Mouse (Mus musculus) urinary bladder, postnatal 25 days (tissue): ENCODE measurements around the gene Nfic.

Experiments used
- DNase-seq: peaks from one replicate; pipeline ENCODE4 v3.0.0; 2022; ENCODE audit warnings: low spot score

Gene Nfic

DNA sequence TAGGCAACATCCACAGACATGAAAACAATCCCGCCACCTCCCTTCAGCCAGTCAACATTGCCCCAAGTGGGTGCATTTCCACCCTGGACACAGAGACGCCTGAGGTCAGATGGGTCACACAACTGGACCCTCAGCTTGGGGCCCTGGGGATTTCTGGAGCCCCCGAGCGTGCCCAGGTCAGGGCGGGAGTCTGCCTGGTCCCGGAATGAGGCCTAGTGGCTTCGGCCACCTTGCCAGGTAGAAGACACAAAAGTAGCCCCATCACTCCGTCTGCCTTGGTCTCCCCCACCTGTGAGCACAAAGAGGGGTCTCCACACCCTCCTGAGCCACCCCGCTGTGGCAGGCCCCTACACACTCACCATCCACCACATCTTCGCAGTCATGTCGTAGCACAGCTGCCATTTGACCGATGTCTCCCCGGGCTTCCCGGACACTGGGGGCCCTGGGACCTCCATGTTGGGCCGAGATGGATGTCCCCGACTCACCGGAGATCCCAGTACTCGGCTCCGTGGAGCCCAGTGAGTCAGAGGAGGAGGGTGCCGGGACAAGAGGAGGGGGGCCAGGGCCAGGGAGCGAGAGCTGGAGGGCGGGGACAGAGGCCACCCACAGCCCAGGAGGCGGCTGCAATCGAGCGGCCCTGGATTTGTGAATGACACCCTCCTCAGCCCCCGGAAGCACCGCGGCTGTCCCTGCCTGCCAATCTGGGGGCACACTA is at the start of gene Nfic:
Gene Nfic (minus strand): TSS at position 455 of the 715 bp plus-strand sequence.
- no peak for DNase-seq

- peak; percentile 94 for DNase-seq
Observed at GRCm38 (mm10) chr10:81502658-81503057, 47.2 kb upstream of the Nfic start.

- DNase-seq, result no peak
Observed at GRCm38 (mm10) chr10:81501863-81502262, 46.4 kb upstream of the Nfic start.

- no peak for DNase-seq
Observed at GRCm38 (mm10) chr10:81500032-81500431, 44.6 kb upstream of the Nfic start, which contains the start of gene S1pr4. Gene S1pr4 (minus strand): TSS chr10:81500132.

GRCm38 (mm10) chr10:81499250-81499901 is 43.9 kb upstream of the Nfic start:
- no peak for DNase-seq

- DNase-seq, result no peak
Observed at GRCm38 (mm10) chr10:81498316-81499249, 43.1 kb upstream of the Nfic start.

DNA sequence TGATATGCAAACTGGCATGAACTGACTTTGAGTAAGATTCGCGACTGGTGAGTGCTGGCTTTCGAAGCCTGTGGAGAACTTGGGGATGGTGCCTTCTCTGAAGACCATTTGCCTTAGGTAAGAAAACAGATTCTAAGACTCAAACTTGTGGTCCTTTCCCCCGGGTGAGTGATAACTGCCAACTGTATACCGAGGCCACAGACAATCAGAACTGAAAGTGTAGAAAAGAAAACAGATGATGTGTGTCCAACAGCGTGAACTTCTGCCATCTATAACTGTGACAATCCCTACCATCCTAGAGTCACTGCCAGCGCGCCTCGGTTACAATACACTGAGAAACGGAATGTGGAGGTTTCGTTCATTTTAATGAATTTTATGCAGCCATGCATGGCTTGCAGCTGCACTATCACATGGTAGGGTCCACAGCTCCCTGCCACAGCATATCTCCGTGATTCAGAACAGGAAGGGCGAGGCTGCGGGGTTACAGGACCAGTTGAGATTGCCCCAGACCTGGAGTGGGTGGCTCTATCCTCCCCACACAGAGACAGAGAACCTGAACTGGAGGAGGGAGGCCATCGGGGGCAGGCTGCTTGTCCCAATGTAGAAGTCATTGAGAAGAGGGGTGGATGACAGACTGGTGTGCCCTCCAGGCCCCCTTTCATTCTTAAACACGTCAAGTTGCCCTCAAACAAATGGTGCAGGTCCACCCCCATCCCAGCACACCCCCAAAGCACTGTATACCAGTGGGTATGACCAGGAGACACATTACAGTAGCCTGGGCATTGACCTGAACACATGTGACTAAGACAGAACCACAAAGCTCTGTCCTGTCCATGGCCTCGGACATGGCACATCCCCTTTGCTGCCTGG is 42.2 kb upstream of the Nfic start:
- no peak for DNase-seq

DNA sequence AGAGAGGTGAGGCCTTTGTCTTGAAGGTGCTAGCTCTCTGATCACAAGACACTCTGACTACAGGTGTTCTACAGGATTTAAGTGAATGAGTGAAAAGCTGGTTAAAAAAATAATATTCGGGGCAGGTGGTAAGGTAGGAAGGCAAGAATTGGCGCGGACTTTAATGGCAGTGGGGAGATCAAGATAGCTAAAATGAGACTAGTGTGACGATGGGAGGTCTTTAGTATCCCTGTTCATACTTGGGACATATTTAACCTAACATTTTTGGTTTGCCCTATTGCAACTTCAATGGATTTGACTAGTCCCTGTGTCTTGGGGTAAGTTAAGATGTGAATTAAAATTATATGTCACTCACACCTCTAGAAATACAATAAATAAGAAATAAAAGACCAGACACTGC is 41.5 kb upstream of the Nfic start:
- DNase-seq, result no peak

- DNase-seq, result peak; percentile 95
Observed at GRCm38 (mm10) chr10:81496264-81496901, 40.9 kb upstream of the Nfic start, which contains the start of gene Ncln. Gene Ncln (minus strand): TSS chr10:81496392.

GRCm38 (mm10) chr10:81495616-81496263 is 40.3 kb upstream of the Nfic start:
- no peak for DNase-seq

DNA sequence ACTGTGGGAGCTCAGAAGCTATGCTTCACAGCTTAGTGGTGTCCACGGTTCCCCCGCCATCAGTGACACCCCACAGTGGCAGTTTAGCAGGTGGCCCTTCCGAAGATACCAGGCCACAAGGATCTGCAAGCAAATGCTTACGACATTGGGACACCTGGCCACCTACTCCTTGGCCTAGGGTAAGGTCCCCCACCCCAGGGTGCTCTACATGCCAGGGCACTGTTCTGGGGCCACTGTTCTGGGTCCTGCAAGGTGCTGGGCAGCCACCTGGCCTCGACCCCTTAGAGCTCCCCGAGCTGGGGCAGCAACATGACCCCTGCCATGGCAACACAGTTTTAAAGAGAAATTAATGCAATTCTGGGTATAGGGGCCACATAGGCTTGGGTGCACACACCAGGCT is 39.7 kb upstream of the Nfic start:
- no peak for DNase-seq

DNA sequence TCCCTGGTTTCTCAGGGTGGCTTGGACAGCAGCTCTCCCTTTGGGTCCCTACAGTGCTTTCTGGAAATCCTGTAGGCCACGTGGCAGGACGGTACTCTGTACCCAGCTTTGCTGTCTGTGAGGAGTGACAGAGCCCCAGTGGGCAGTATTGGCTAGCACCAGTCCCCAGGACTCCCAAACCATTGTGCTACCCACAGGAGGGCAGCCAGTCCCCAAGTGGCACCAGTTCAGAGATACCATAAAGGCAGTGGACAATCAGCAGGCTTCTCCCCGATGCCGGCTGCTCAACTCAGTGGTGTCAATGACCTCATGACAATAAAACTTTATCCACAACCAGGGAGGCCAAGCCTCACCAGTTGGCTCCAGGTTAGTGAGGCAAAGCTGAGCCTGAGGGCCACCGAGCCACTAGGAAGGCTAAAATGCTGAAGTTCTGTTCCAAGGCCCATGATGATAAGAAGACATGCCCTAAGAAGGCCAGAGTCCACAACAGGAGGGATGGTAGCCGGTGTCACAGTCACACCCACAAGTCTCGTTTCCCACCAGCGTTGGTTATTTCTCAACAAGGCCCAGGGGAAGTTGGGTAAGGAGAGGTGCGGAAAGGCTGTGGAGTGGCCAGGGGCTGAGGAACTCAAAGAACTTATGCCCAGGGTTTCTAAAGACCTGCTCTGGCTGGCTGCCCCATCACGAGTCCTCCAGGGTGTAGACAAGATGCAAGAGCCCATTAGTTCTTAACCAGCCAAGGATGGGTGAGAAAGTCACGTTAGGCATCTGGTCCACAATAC is 39.0 kb upstream of the Nfic start:
- no peak for DNase-seq

DNA sequence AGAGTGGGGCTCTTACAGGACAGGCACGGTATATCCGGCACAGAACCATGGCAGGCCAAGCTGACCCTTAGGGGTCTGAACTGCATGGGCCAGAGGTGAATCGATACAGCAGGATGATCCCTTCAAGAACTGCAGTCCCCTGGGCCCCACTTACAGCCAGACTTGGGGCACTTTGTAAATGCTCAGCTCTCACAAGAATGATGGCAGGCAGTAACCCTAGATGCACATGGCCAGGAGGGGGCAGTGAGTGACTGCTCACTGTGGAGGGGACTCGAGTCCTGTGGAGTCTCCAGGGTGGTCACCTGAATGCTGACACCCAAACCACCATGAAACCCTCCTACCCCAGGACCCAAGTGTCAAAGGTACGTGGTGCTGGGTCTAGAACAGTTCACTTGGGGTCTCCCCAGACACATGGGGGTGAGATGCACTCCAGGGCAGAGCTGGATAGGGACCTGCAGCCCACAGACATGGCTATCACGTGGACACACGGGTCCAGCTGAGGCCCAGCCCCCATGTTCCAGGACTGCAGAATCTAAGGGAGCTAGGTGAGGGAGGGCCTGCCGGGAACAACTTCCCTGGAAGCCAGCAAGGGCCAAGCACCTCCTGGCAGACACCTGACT is 38.3 kb upstream of the Nfic start:
- DNase-seq, result no peak

DNA sequence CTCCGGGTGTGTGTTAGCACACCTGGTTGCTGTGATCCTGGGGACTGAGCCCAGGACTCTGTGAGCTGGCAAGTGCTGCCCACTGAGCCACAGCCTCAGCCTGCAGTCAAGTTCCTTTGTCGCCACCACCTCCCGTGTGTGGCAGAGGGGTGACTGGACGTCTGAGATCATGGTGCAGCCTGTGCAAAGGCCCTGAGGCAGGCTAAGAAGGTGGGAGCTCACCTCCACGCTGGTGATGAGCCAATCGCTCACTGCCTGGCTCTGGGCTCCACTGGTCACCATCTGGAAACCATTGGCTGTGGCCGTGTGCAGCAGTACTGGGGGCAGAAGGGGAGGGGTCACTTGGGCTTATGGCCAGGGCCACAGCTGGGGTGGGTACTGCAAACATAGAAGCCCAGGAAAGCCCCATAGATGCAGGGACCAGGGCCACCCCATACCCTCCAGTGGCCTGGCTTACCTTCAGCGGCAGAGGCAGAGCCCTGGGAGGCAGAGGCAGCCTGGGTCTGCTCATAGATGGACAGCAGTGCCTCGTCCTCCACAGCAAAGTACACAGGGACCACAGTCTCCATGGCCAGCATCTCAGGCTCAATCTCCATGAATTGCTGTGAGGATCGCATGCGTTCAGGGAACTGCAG is 37.3 kb upstream of the Nfic start:
- DNase-seq, result no peak

GRCm38 (mm10) chr10:81491018-81491417 is 35.6 kb upstream of the Nfic start:
- no peak for DNase-seq

DNA sequence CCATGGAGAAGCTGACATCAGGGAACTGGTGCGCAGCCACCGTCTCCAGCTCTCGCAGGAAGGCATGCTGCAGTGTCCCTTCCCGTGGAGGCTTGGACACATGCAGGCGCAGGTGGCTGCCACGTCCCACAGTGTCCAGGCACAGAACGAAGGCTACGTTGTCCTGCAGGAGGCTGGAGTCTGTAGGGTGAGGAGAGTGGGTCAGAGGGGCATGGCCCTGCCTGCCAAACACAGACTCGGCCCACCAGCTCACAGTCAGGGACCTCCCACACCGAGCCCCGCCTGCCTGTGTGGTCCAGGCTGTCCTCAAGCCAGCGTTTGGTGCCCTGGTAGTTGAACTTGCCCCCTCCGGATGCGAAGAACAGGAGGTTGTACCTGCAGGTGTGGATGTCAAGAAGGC is 34.5 kb upstream of the Nfic start:
- no peak for DNase-seq

- no peak for DNase-seq
Observed at GRCm38 (mm10) chr10:81488081-81488480, 32.6 kb upstream of the Nfic start.

DNA sequence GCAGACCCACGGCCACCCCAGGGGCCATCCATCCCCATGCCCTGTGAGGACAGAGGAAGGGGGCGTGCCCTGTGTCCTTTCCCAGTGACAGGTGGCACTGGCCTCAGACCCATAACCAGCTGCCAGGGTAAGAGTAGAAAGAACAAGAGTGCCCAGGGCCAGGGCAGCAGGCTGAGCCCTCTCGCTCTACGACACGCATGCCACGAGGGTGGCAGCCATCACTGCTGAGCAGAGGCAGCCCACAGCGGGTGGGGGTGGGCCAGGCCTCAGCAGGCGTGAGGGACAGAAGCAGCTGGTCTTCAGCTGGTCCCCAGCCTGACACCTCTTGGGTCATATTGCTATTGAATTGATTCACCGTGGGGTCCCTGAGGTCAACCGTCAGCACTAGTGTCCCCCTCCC is 31.1 kb upstream of the Nfic start:
- no peak for DNase-seq
